Mouse (Mus musculus): Measurements from ENCODE around the gene Lrrc52.

- TF ChIP-seq POLR2A (IDR thresholded peaks at IDR 0.05; ENCODE audit: control insufficient read depth, extremely low read depth, insufficient read depth, low read length, poor library complexity) (no peak), CTCF (IDR thresholded peaks at IDR 0.05; ENCODE audit: borderline replicate concordance, control insufficient read depth, extremely low read depth, insufficient read depth, low read length, poor library complexity) (no peak)
Measured at GRCm38 (mm10) chr1:167409601-167410000, 57.0 kb downstream of the Lrrc52 start.
